Comparison of ENCODE assay signal across 13 mouse cellular contexts in genomic region chr5:114801049-114801448, GRCm38 (mm10). TPM values are rescaled to one million over a fixed set of nuclear protein-coding genes. Genes with fewer than 3 reads are reported as not detected.
DNase-seq lines count a peak whose midpoint lies in the region; ATAC-seq and TF ChIP-seq lines count a peak whose summit lies in the region.
"Had no signal": no experiment of that assay in that cellular context is flagged by ENCODE, and none has a peak within 500 bp of the region (broad histone marks: within the 10 kb centered on the region; RNA-seq: fewer than 3 reads in every experiment).

No protein-coding gene starts in this region.

- peaks cover 4% of the 10 kb centered on the region for H3K4me1 ChIP-seq in forebrain, embryonic 11.5 days (replicated peaks; ENCODE audit: control insufficient read depth, insufficient read depth, low read length)
- H3K4me1 ChIP-seq in forebrain, embryonic 12.5 days = peaks cover 19% of the 10 kb centered on the region
- peaks cover 12 to 32% of the 10 kb centered on the region in 2 experiments for H3K4me1 ChIP-seq in ES-E14 (ENCODE audit: control insufficient read depth in 2 of 2, insufficient read depth in 2 of 2, low read length in 2 of 2, poor library complexity in 1 of 2)
- no peaks in the 10 kb centered on the region for H3K4me1 ChIP-seq in intestine, postnatal 0 days (replicated peaks; ENCODE audit: control insufficient read depth, insufficient read depth, low read length)

- H3K4me2 ChIP-seq in forebrain, embryonic 11.5 days (ENCODE audit: low read depth, low read length, severe bottlenecking) = no peak overlapping the region
- no peak overlapping the region for H3K4me2 ChIP-seq in forebrain, embryonic 12.5 days
- H3K4me2 ChIP-seq in intestine, postnatal 0 days (replicated peaks; ENCODE audit: low read depth) = no peak overlapping the region
- H3K4me2 ChIP-seq: hindbrain, embryonic 13.5 days; stomach, embryonic 15.5 days had no signal

- no peaks in the 10 kb centered on the region for H3K9me3 ChIP-seq in forebrain, embryonic 11.5 days (ENCODE audit: control insufficient read depth, low read length)
- no peaks in the 10 kb centered on the region for H3K9me3 ChIP-seq in forebrain, embryonic 12.5 days
- H3K9me3 ChIP-seq in ES-E14 (ENCODE audit: control insufficient read depth, insufficient read depth, low read depth, low read length) = no peaks in the 10 kb centered on the region
- H3K9me3 ChIP-seq in intestine, postnatal 0 days (ENCODE audit: control insufficient read depth) = no peaks in the 10 kb centered on the region
- H3K9me3 ChIP-seq: hindbrain, embryonic 13.5 days; stomach, embryonic 15.5 days had no signal

- no peak overlapping the region for H3K9ac ChIP-seq in forebrain, embryonic 11.5 days (ENCODE audit: low read length)
- no peak overlapping the region for H3K9ac ChIP-seq in forebrain, embryonic 12.5 days
- no peak overlapping the region for H3K9ac ChIP-seq in ES-E14 (ENCODE audit: insufficient read depth, low read depth, low read length, poor library complexity, severe bottlenecking)
- H3K9ac ChIP-seq in intestine, postnatal 0 days (ENCODE audit: low read depth, low read length) = no peak overlapping the region
- H3K9ac ChIP-seq: hindbrain, embryonic 13.5 days; stomach, embryonic 15.5 days had no signal

- DNase-seq in forebrain, embryonic 11.5 days (ENCODE audit: low spot score) = peak; percentile 70
- DNase-seq in 3134 (ENCODE audit: extremely low read depth, insufficient read length, low spot score) = peak; percentile 76
- no peak for DNase-seq in ES-E14 (ENCODE audit: low read depth, low spot score)
- DNase-seq in left cerebral cortex, adult 18-20 months (ENCODE audit: low spot score in 2 of 2) = no peak
- DNase-seq in layer of hippocampus, adult 9-10 months (ENCODE audit: low spot score) = no peak
- DNase-seq in left cerebral cortex, adult 8-10 months (ENCODE audit: low spot score in 2 of 2) = no peak

- no peak overlapping the region for H3K27ac ChIP-seq in forebrain, embryonic 11.5 days (ENCODE audit: low read depth, low read length)
- H3K27ac ChIP-seq in forebrain, embryonic 12.5 days = no peak overlapping the region
- H3K27ac ChIP-seq in ES-E14 (ENCODE audit: insufficient read depth, low read depth, low read length, poor library complexity, severe bottlenecking) = peak overlapping the region; percentile 90
- no peak overlapping the region for H3K27ac ChIP-seq in intestine, postnatal 0 days (ENCODE audit: low read depth, low read length)
- H3K27ac ChIP-seq: hindbrain, embryonic 13.5 days; stomach, embryonic 15.5 days had no signal

- 13% methylated on average over 7 of the region's 8 CpGs for WGBS in forebrain, embryonic 11.5 days
- 19% methylated on average over 8 of the region's 8 CpGs for WGBS in forebrain, embryonic 12.5 days
- WGBS in intestine, postnatal 0 days = 20% methylated on average over 8 of the region's 8 CpGs

- TF ChIP-seq CTCF in intestine, postnatal 0 days (IDR thresholded peaks at IDR 0.05; ENCODE audit: low read depth) = no peak

- H3K36me3 ChIP-seq in forebrain, embryonic 11.5 days (ENCODE audit: control insufficient read depth, insufficient read depth, low read length) = no peaks in the 10 kb centered on the region; the same call in 1 of the 2 replicates
- peaks cover 72% of the 10 kb centered on the region for H3K36me3 ChIP-seq in forebrain, embryonic 12.5 days (replicated peaks)
- H3K36me3 ChIP-seq in ES-E14 (ENCODE audit: control insufficient read depth, insufficient read depth, low read length, poor library complexity, severe bottlenecking) = peaks cover 31% of the 10 kb centered on the region
- H3K36me3 ChIP-seq in intestine, postnatal 0 days (ENCODE audit: control insufficient read depth, insufficient read depth) = peaks cover 70% of the 10 kb centered on the region

- no peak overlapping the region for H3K4me3 ChIP-seq in forebrain, embryonic 11.5 days (ENCODE audit: low read depth, low read length)
- H3K4me3 ChIP-seq in forebrain, embryonic 12.5 days (replicated peaks) = no peak overlapping the region
- peak overlapping the region; percentile 22 to 37 for H3K4me3 ChIP-seq in ES-E14 (ENCODE audit: insufficient read depth in 1 of 2, low read depth in 1 of 2, low read length in 2 of 2, poor library complexity in 1 of 2, severe bottlenecking in 1 of 2)
- no peak overlapping the region for H3K4me3 ChIP-seq in intestine, postnatal 0 days (ENCODE audit: low read depth, low read length)
- H3K4me3 ChIP-seq: erythroblast, embryonic 14.5 days; hindbrain, embryonic 13.5 days; stomach, embryonic 15.5 days had no signal

- in situ Hi-C loops in ES-E14 (cut with MboI; ENCODE audit: low sequenced_read_pairs in 2 of 2, unreplicated experiment in 2 of 2) = no loop called here

- no peaks in the 10 kb centered on the region for H3K27me3 ChIP-seq in forebrain, embryonic 11.5 days (ENCODE audit: control insufficient read depth, insufficient read depth, low read length)
- no peaks in the 10 kb centered on the region for H3K27me3 ChIP-seq in forebrain, embryonic 12.5 days
- no peaks in the 10 kb centered on the region for H3K27me3 ChIP-seq in intestine, postnatal 0 days (replicated peaks; ENCODE audit: control insufficient read depth, insufficient read depth, low read length)
- H3K27me3 ChIP-seq: hindbrain, embryonic 13.5 days; Patski; stomach, embryonic 15.5 days had no signal

- ATAC-seq in forebrain, embryonic 11.5 days (replicated peaks; ENCODE audit: low FRiP score) = no peak
- no peak for ATAC-seq in forebrain, embryonic 12.5 days (ENCODE audit: low FRiP score)
- ATAC-seq in intestine, postnatal 0 days = peak; percentile 42; the same call in 1 of the 2 replicates
- ATAC-seq: Patski had no signal

TF ChIP-seq in ES-E14, 5 proteins besides CTCF, POLR2A, EP300 and RAD21:
- TF ChIP-seq CHD2 (IDR thresholded peaks at IDR 0.05; ENCODE audit: low read depth, low read length) (no peak), ZNF384 (IDR thresholded peaks at IDR 0.05; ENCODE audit: low read depth, low read length) (no peak), ZC3H11A (IDR thresholded peaks at IDR 0.05; ENCODE audit: borderline replicate concordance, low read depth, low read length) (no peak), HCFC1 (IDR thresholded peaks at IDR 0.05; ENCODE audit: borderline replicate concordance, insufficient read depth, low read length) (no peak), MAFK (IDR thresholded peaks at IDR 0.05; ENCODE audit: insufficient read depth, low read depth, low read length) (no peak)

RNA-seq across cellular contexts. Expression of gene 1500011B03Rik, which starts 22.2 kb away (rescaled TPM):
- 133 and 149 TPM in 2 replicates for polyA plus RNA-seq in forebrain, embryonic 11.5 days (2014; fragmentation: Nextera tagmentation; extraction: Ambion mirVana)
- 160 and 163 TPM in 2 replicates for polyA plus RNA-seq in forebrain, embryonic 12.5 days (2016; fragmentation: Nextera tagmentation; extraction: Ambion mirVana)
- 103 and 139 TPM in 2 replicates for total RNA-seq in ES-E14 (2012; rRNA removed)
- polyA plus RNA-seq in intestine, postnatal 0 days (2015; fragmentation: Nextera tagmentation; extraction: Ambion mirVana) = 59.0 and 60.5 TPM in 2 replicates
- total RNA-seq in left cerebral cortex, adult 18-20 months (2021) = 100 to 1,000 TPM; 160 to 161 TPM
- total RNA-seq in left cerebral cortex, adult 8-10 months (2022) = 100 to 1,000 TPM; 142 to 159 (median 153) TPM

RNA-seq across cellular contexts. Expression of gene Git2, which starts 25.7 kb away (rescaled TPM):
- polyA plus RNA-seq in forebrain, embryonic 11.5 days (2014; fragmentation: Nextera tagmentation; extraction: Ambion mirVana) = 39.3 and 41.5 TPM in 2 replicates
- polyA plus RNA-seq in forebrain, embryonic 12.5 days (2016; fragmentation: Nextera tagmentation; extraction: Ambion mirVana) = 43.0 and 50.4 TPM in 2 replicates
- 29.8 and 30.3 TPM in 2 replicates for total RNA-seq in ES-E14 (2012; rRNA removed)
- 13.8 and 17.8 TPM in 2 replicates for polyA plus RNA-seq in intestine, postnatal 0 days (2015; fragmentation: Nextera tagmentation; extraction: Ambion mirVana)
- 10 to 100 TPM; 39.2 to 49.6 TPM for total RNA-seq in left cerebral cortex, adult 18-20 months (2021)
- total RNA-seq in left cerebral cortex, adult 8-10 months (2022) = 10 to 100 TPM; 50.4 to 53.8 (median 52.0) TPM

RNA-seq across cellular contexts. Expression of gene Ankrd13a, which starts 26.6 kb away (rescaled TPM):
- 61.8 and 71.8 TPM in 2 replicates for polyA plus RNA-seq in forebrain, embryonic 11.5 days (2014; fragmentation: Nextera tagmentation; extraction: Ambion mirVana)
- 60.4 and 61.1 TPM in 2 replicates for polyA plus RNA-seq in forebrain, embryonic 12.5 days (2016; fragmentation: Nextera tagmentation; extraction: Ambion mirVana)
- 62.4 and 66.4 TPM in 2 replicates for total RNA-seq in ES-E14 (2012; rRNA removed)
- polyA plus RNA-seq in intestine, postnatal 0 days (2015; fragmentation: Nextera tagmentation; extraction: Ambion mirVana) = 59.7 and 61.9 TPM in 2 replicates
- 10 to 100 TPM; 31.2 to 33.8 TPM for total RNA-seq in left cerebral cortex, adult 18-20 months (2021)
- total RNA-seq in left cerebral cortex, adult 8-10 months (2022) = 10 to 100 TPM; 39.5 to 52.2 (median 45.9) TPM

RNA-seq across cellular contexts. Expression of gene 4930519G04Rik, which starts 52.4 kb away (rescaled TPM):
- polyA plus RNA-seq in forebrain, embryonic 11.5 days (2014; fragmentation: Nextera tagmentation; extraction: Ambion mirVana) = not detected in 2 replicates
- polyA plus RNA-seq in forebrain, embryonic 12.5 days (2016; fragmentation: Nextera tagmentation; extraction: Ambion mirVana) = not detected in 2 replicates
- total RNA-seq in ES-E14 (2012; rRNA removed) = not detected in 2 replicates
- polyA plus RNA-seq in intestine, postnatal 0 days (2015; fragmentation: Nextera tagmentation; extraction: Ambion mirVana) = not detected in 2 replicates
- not detected for total RNA-seq in left cerebral cortex, adult 18-20 months (2021)
- not detected for total RNA-seq in left cerebral cortex, adult 8-10 months (2022)
- total RNA-seq: gastrocnemius, postnatal 4 days had no signal
- polyA plus RNA-seq: hindbrain, embryonic 13.5 days; stomach, embryonic 15.5 days had no signal

RNA-seq across cellular contexts. Expression of gene Gm9936, which starts 57.4 kb away (rescaled TPM):
- 0.39 and 0.40 TPM in 2 replicates for polyA plus RNA-seq in forebrain, embryonic 11.5 days (2014; fragmentation: Nextera tagmentation; extraction: Ambion mirVana)
- polyA plus RNA-seq in forebrain, embryonic 12.5 days (2016; fragmentation: Nextera tagmentation; extraction: Ambion mirVana) = 0.54 and 0.61 TPM in 2 replicates
- 0.05 TPM in 1 of 2 replicates, not detected in the other for total RNA-seq in ES-E14 (2012; rRNA removed)
- 0.08 TPM in 1 of 2 replicates, not detected in the other for polyA plus RNA-seq in intestine, postnatal 0 days (2015; fragmentation: Nextera tagmentation; extraction: Ambion mirVana)
- total RNA-seq in left cerebral cortex, adult 18-20 months (2021) = 1 to 10 TPM in 1 of 2 experiments, under 1 TPM in 1; 0.74 to 1.2 TPM
- total RNA-seq in left cerebral cortex, adult 8-10 months (2022) = 1 to 10 TPM in 1 of 4 experiments, under 1 TPM in 3; 0.57 to 1.1 (median 0.83) TPM
- total RNA-seq: gastrocnemius, postnatal 4 days had no signal
- polyA plus RNA-seq: erythroblast, embryonic 14.5 days; Patski had no signal

Comparison
In these comparisons a context has a peak if more than half of its experiments do, and no peak if none do; other contexts are left out.
1. DNase-seq: peak in forebrain, embryonic 11.5 days (single experiment) and 3134 (single experiment); none in ES-E14 (single experiment), left cerebral cortex, adult 18-20 months (0 of 2), layer of hippocampus, adult 9-10 months (single experiment) and left cerebral cortex, adult 8-10 months (0 of 2).
2. H3K4me3 ChIP-seq: peak in ES-E14 (2 of 2); none in forebrain, embryonic 11.5 days (single experiment), forebrain, embryonic 12.5 days (single experiment) and intestine, postnatal 0 days (single experiment).